Mouse (Mus musculus) neural tube, embryonic 14.5 days (tissue): ENCODE measurements at regions not wholly inside any gene's neighbourhood (a gene's known extent, or its start where the extent isn't known, plus 50 kb on each side); places are given as distances from the start of the nearest gene placed in this dataset.

Experiments
- ATAC-seq: fragments of 200-750 bp; cut with Nextera tagmentation; 2 replicates; pipeline ENCODE4 v1.8.0; 2017; ENCODE audit warnings: low read depth, mild to moderate bottlenecking, moderate TSS enrichment, moderate library complexity
- H3K27ac ChIP-seq: fragments of 300-500 bp; sonication (generic); 2 replicates; pipeline ENCODE4 v1.5.1; 2014; ENCODE audit warnings: low read depth, mild to moderate bottlenecking, control low read depth, low read length, moderate library complexity, mixed read lengths
- H3K27me3 ChIP-seq: fragments of 300-500 bp; sonication (generic); 2 replicates; pipeline ENCODE4 v1.6.1; 2014; ENCODE audit warnings: low read length; ENCODE audit not compliant: control insufficient read depth, insufficient read depth
- H3K36me3 ChIP-seq: fragments of 300-500 bp; sonication (generic); 2 replicates; pipeline ENCODE4 v1.6.1; 2014; ENCODE audit warnings: low read length, mixed read lengths; ENCODE audit not compliant: control insufficient read depth, insufficient read depth
- H3K4me1 ChIP-seq: fragments of 300-500 bp; sonication (generic); 2 replicates; pipeline ENCODE4 v1.6.1; 2014; ENCODE audit warnings: low read length; ENCODE audit not compliant: control insufficient read depth, insufficient read depth
- H3K4me2 ChIP-seq: fragments of 300-500 bp; sonication (generic); 2 replicates; pipeline ENCODE4 v1.6.1; 2014; ENCODE audit warnings: mild to moderate bottlenecking, low read depth, low read length, control low read depth
- H3K4me3 ChIP-seq: fragments of 300-500 bp; sonication (generic); 2 replicates; pipeline ENCODE4 v1.5.1; 2014; ENCODE audit warnings: low read depth, low read length, control low read depth, mixed read lengths
- H3K9ac ChIP-seq: fragments of 300-500 bp; sonication (generic); replicated peaks from 2 replicates; pipeline ENCODE4 v1.6.1; 2014; ENCODE audit warnings: low read depth, mild to moderate bottlenecking, control low read depth, low read length, mixed read lengths
- H3K9me3 ChIP-seq: fragments of 300-500 bp; sonication (generic); 2 replicates; pipeline ENCODE4 v1.6.1; 2016; ENCODE audit warnings: low read length; ENCODE audit not compliant: control insufficient read depth
- WGBS: fragments of 180-500 bp; shearing (Covaris S2); extraction: QIAGEN DNeasy Blood & Tissue Kit; methylation state at CpG from one replicate; pipeline ENCODE4 v1.1.7; 2014; 5-methylcytosine and 5-hydroxymethylcytosine counted together

DNA sequence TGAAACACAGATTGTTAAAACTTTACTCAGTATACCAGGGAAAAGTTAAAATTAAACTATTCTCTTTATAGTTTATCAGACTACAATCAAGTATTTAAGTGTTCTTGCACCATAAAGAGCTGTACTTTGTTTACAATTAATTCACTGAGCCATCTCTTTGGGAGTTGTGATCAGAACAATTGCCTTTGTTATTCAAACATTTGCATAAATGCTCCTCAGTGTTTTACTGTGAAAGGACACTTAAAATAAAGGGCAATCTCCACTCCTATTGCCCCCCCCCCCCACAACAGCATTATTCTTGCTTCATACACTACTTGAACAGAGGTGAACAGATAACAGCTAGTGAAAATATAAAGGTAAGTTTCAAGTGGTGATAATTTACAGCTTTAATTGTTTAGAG lies 772.1 kb downstream of the Efna5 start:
- no peaks in the 10 kb centered on the region for H3K36me3 ChIP-seq
- no peak overlapping the region for H3K4me2 ChIP-seq
- H3K27me3 ChIP-seq: no peaks in the 10 kb centered on the region
- no peak overlapping the region for H3K4me3 ChIP-seq
- no peak overlapping the region for H3K9ac ChIP-seq
- H3K9me3 ChIP-seq: no peaks in the 10 kb centered on the region
- no peaks in the 10 kb centered on the region for H3K4me1 ChIP-seq
- H3K27ac ChIP-seq: no peak overlapping the region
- no peak for ATAC-seq

DNA sequence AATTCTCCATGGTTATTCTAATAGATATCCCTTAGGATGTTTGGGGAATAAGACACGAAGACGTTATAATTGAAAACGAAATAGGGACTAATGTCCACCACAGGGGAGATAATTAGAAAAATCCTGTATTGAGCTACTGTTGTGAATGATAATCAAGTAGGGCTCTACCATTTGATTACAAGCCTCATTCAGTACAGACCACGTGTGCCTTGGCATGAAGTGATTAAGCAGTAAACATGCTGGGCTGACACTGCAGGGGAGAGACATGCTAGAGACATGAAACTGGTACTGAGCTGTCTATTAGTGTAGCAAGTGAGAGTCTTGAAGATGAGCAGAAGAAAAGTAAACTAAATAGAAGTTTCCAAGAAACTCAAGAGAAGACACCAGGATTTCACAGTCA lies 797.8 kb downstream of the Efna5 start:
- peak; percentile 80 for ATAC-seq
- Histone ChIP-seq H3K4me3 (no peak overlapping the region), H3K4me1 (no peaks in the 10 kb centered on the region), H3K9ac (no peak overlapping the region), H3K27ac (no peak overlapping the region), H3K27me3 (no peaks in the 10 kb centered on the region), H3K9me3 (no peaks in the 10 kb centered on the region), H3K4me2 (no peak overlapping the region), H3K36me3 (no peaks in the 10 kb centered on the region)
- 55% methylated on average over 4 of the region's 4 CpGs for WGBS

DNA sequence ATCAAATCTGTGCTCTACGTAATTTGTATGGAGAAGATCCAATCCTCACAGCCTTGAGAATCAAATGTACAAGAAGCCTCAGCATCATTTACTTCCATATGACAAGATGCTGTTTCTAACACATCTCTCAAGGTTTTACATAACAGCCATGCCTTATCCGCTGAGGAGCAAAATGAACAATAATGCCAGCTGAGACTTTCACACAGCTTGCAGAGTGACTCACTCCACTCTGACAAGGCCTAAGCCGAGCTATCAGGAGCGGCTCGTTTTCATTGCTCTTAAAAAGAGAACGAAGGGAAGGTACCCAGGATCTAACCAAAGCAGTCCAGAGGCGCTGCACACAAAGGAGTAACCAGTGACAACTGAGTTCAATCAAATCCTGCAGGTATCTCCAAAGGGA lies 803.5 kb downstream of the Efna5 start:
- 84% methylated on average over 7 of the region's 7 CpGs for WGBS
- ATAC-seq: no peak

GRCm38 (mm10) chr17:62064939-62065338 lies 816.2 kb downstream of the Efna5 start:
- Histone ChIP-seq H3K4me3 (no peak overlapping the region), H3K4me1 (no peaks in the 10 kb centered on the region), H3K9ac (no peak overlapping the region), H3K36me3 (no peaks in the 10 kb centered on the region), H3K27me3 (no peaks in the 10 kb centered on the region), H3K9me3 (no peaks in the 10 kb centered on the region), H3K27ac (no peak overlapping the region), H3K4me2 (no peak overlapping the region)
- ATAC-seq: no peak
- WGBS: 88% methylated on average over 1 of the region's 1 CpGs

More for the DNA sequence above, 803.5 kb downstream of the Efna5 start:
- no peak overlapping the region for H3K4me3 ChIP-seq
- H3K27me3 ChIP-seq: no peaks in the 10 kb centered on the region
- no peaks in the 10 kb centered on the region for H3K4me1 ChIP-seq
- no peaks in the 10 kb centered on the region for H3K36me3 ChIP-seq
- H3K9ac ChIP-seq: no peak overlapping the region
- no peak overlapping the region for H3K27ac ChIP-seq
- no peaks in the 10 kb centered on the region for H3K9me3 ChIP-seq
- H3K4me2 ChIP-seq: no peak overlapping the region

GRCm38 (mm10) chr17:62058016-62058415 lies 823.1 kb downstream of the Efna5 start:
- Histone ChIP-seq H3K9me3 (no peaks in the 10 kb centered on the region), H3K9ac (no peak overlapping the region), H3K27me3 (no peaks in the 10 kb centered on the region), H3K36me3 (no peaks in the 10 kb centered on the region), H3K4me3 (no peak overlapping the region), H3K4me2 (no peak overlapping the region), H3K27ac (no peak overlapping the region), H3K4me1 (no peaks in the 10 kb centered on the region)
- 43% methylated on average over 3 of the region's 3 CpGs for WGBS
- ATAC-seq: no peak

DNA sequence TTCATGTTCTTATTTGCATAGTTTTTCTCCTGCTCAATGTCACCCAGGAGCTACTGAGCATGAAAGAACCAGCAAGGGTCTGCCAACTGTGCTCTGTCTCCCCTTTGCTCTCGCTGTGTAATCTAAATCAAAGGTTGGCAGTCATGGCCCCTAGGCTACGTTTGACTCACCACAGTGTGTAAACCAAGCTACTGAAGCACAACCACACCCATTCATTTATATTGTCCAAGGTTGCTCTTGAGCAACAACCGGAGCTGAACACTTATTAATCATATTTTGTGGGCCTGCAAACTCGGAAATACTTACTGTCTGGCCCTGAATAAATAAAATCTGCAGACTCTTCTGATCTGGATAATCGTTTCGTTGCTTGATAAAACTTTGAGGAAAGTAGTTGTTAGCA lies 826.3 kb downstream of the Efna5 start:
- Histone ChIP-seq H3K36me3 (no peaks in the 10 kb centered on the region), H3K9ac (no peak overlapping the region), H3K27ac (no peak overlapping the region), H3K4me1 (no peaks in the 10 kb centered on the region), H3K27me3 (no peaks in the 10 kb centered on the region), H3K4me3 (no peak overlapping the region), H3K9me3 (no peaks in the 10 kb centered on the region), H3K4me2 (no peak overlapping the region)
- no peak for ATAC-seq
- WGBS: 50% methylated on average over 6 of the region's 6 CpGs

DNA sequence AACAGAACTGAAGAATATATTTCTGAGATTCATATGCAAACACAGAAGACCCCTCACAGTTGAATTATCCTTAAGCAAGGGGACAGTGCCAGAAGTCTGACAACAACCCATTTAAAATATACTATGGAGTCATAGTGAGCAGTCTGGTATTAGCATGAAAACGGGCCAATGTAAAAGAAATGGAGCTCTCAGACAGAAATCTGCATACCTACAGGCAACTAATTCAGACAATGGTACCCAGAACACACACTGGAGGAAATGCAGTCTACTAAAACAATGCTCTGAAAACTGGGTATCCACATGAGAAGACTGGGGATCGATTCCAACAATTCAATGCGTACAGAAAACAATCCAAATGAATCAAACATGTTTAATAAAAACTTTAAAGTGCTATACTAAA lies 832.1 kb downstream of the Efna5 start:
- Histone ChIP-seq H3K9me3 (no peaks in the 10 kb centered on the region), H3K4me2 (no peak overlapping the region), H3K4me1 (no peaks in the 10 kb centered on the region), H3K36me3 (no peaks in the 10 kb centered on the region), H3K27me3 (no peaks in the 10 kb centered on the region), H3K9ac (no peak overlapping the region), H3K4me3 (no peak overlapping the region), H3K27ac (no peak overlapping the region)
- 71% methylated on average over 3 of the region's 3 CpGs for WGBS
- ATAC-seq: no peak

DNA sequence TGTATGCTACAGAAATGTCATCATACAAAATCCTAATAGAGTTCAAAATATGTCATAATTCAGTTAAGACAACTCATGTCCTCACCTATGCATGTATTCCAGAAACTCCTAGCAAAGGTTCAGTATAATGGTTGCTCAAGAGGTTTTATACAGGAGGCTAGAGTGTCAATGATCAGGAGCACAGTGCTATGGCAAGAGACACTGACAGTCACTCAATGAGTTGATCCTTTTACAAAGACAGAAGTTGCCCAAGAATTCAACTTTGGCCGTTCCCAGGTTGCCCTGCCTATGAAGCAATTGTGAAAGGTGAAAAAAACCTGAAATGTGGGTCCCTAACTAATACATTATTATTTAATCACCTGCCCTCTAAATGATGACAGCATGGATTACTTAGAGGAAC lies 850.5 kb downstream of the Efna5 start:
- Histone ChIP-seq H3K27ac (no peak overlapping the region), H3K36me3 (no peaks in the 10 kb centered on the region), H3K4me1 (no peaks in the 10 kb centered on the region), H3K9ac (no peak overlapping the region), H3K4me2 (no peak overlapping the region), H3K4me3 (no peak overlapping the region), H3K27me3 (no peaks in the 10 kb centered on the region), H3K9me3 (no peaks in the 10 kb centered on the region)
- 84% methylated on average over 1 of the region's 1 CpGs for WGBS
- no peak for ATAC-seq
